Mouse (Mus musculus) limb, embryonic 11.5 days (tissue): ENCODE results near the gene Hadh. TPM values are rescaled to one million over a fixed set of nuclear protein-coding genes. Genes with fewer than 3 reads are reported as not detected.

Experiments
- ATAC-seq: fragments of 200-750 bp; cut with Nextera tagmentation; 2 replicates; pipeline ENCODE4 v1.8.0; 2017; ENCODE audit warnings: low read depth; ENCODE audit not compliant: insufficient number of reproducible peaks, low FRiP score, low TSS enrichment
- DNase-seq: peaks from one replicate; pipeline ENCODE4 v3.0.0-alpha.2; 2015; ENCODE audit warnings: low spot score
- H3K27ac ChIP-seq: fragments of 300-500 bp; sonication (generic); replicated peaks from 2 replicates; pipeline ENCODE4 v1.5.1; 2014; ENCODE audit warnings: low read depth, mild to moderate bottlenecking, low read length
- H3K27me3 ChIP-seq: fragments of 300-500 bp; sonication (generic); 2 replicates; pipeline ENCODE4 v1.6.1; 2014; ENCODE audit warnings: mild to moderate bottlenecking, low read length, mixed read lengths; ENCODE audit not compliant: control insufficient read depth, insufficient read depth
- H3K36me3 ChIP-seq: fragments of 300-500 bp; sonication (generic); 2 replicates; pipeline ENCODE4 v1.6.1; 2014; ENCODE audit warnings: mild to moderate bottlenecking, low read length, moderate library complexity, mixed read lengths; ENCODE audit not compliant: control insufficient read depth, insufficient read depth
- H3K4me1 ChIP-seq: fragments of 300-500 bp; sonication (generic); 2 replicates; pipeline ENCODE4 v1.6.1; 2014; ENCODE audit warnings: low read length, mixed read lengths; ENCODE audit not compliant: control insufficient read depth, insufficient read depth
- H3K4me2 ChIP-seq: fragments of 300-500 bp; sonication (generic); 2 replicates; pipeline ENCODE4 v1.6.1; 2014; ENCODE audit warnings: low read depth, mild to moderate bottlenecking, moderate library complexity; ENCODE audit not compliant: severe bottlenecking
- H3K4me3 ChIP-seq: fragments of 300-500 bp; sonication (generic); 2 replicates; pipeline ENCODE4 v1.5.1; 2014; ENCODE audit warnings: low read depth, low read length
- H3K9ac ChIP-seq: fragments of 300-500 bp; sonication (generic); 2 replicates; pipeline ENCODE4 v1.6.1; 2014; ENCODE audit warnings: mild to moderate bottlenecking, low read length
- H3K9me3 ChIP-seq: fragments of 300-500 bp; sonication (generic); 2 replicates; pipeline ENCODE4 v1.6.1; 2016; ENCODE audit warnings: low read length; ENCODE audit not compliant: control insufficient read depth
- WGBS: fragments of 180-500 bp; shearing (Covaris S2); extraction: QIAGEN DNeasy Blood & Tissue Kit; methylation state at CpG from one replicate; pipeline ENCODE4 v1.1.7; 2014; 5-methylcytosine and 5-hydroxymethylcytosine counted together
- polyA plus RNA-seq: library from polyadenylated mRNA; unstranded; fragments of >200 nt; fragmentation: Nextera tagmentation; extraction: Ambion mirVana; gene quantifications from 2 replicates; pipeline ENCODE4 v1.2.1, GENCODE M21; 2014

Hadh gene
- polyA plus RNA-seq, 1 experiment from 2014 or later = 114 TPM

- no peak for ATAC-seq
- DNase-seq = no peak
- no peak overlapping the region for H3K9ac ChIP-seq
- H3K4me1 ChIP-seq = peaks cover 8% of the 10 kb centered on the region
- WGBS = 27% methylated on average over 7 of the region's 7 CpGs
- no peak overlapping the region for H3K4me2 ChIP-seq
- H3K4me3 ChIP-seq = no peak overlapping the region
- peaks cover 6% of the 10 kb centered on the region; the same call in 1 of the 2 replicates for H3K36me3 ChIP-seq
- no peaks in the 10 kb centered on the region for H3K27me3 ChIP-seq
- H3K9me3 ChIP-seq = no peaks in the 10 kb centered on the region
- no peak overlapping the region for H3K27ac ChIP-seq
Observed at GRCm38 (mm10) chr3:131202311-131202710, 69.6 kb downstream of the Hadh start.

DNA sequence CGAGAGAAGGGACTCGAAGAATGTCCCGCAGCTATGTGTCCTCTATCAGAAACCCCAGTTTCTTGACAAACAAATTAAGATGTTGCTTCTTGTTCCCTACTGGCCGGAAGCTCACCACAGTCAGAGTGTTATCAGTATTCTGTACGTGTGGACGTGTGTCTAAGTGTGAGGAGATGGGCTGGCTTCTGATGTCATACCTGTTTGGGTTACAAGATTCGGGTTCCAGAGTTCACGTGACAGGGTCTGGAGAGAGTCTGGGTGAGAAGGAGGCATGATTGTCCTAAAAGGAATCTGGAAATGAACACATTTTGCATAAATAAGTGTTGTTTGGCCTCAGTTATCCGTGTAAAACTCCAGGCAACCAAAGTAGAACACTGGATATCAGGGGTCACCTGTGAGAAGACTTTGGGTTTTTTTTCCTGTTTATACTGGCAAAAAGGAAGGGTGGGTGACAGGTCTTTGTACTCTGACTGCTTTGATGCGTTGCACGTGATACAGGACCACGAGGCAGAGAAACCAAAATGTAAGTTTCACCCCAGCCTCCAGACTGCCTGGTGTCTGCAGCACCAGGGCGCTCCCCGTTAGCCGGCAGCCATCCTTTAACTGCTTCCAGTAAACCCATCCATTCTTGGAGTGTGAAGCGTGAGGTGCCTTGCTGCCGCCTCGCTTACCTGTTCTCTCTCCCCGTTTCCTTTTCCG is 72.2 kb downstream of the Hadh start:
- Histone ChIP-seq H3K27ac (no peak overlapping the region), H3K36me3 (peaks cover 4% of the 10 kb centered on the region; the same call in 1 of the 2 replicates), H3K9ac (no peak overlapping the region), H3K4me1 (peaks cover 16% of the 10 kb centered on the region), H3K4me3 (no peak overlapping the region), H3K4me2 (no peak overlapping the region), H3K9me3 (no peaks in the 10 kb centered on the region), H3K27me3 (no peaks in the 10 kb centered on the region)
- ATAC-seq (no peak), DNase-seq (no peak)
- 82% methylated on average over 20 of the region's 20 CpGs for WGBS

DNA sequence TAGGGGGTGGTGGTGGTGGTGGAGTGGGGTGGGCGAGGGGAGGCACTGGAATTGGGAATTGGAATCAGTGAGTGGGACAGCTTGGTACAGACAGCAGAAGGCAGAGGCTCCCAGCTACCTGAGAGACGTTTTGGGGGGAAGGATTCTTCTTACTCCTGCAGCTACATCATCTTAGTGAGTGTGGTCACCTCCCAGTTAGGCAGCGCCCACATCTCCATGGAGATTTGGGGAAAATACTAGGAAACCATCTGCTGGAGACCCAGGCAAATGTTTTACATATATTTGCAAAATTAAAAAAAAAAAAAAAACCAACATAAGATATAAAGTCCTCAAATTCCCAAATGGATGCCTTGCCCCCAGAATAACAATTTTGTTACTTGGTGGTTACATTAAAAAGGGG is 72.9 kb downstream of the Hadh start:
- Histone ChIP-seq H3K4me3 (no peak overlapping the region), H3K27ac (no peak overlapping the region), H3K9me3 (no peaks in the 10 kb centered on the region), H3K4me1 (peaks cover 16% of the 10 kb centered on the region), H3K36me3 (peaks cover under 1% of the 10 kb centered on the region; the same call in 1 of the 2 replicates), H3K27me3 (no peaks in the 10 kb centered on the region), H3K4me2 (no peak overlapping the region), H3K9ac (no peak overlapping the region)
- no peak for DNase-seq
- ATAC-seq = no peak
- WGBS = 85% methylated on average over 3 of the region's 3 CpGs

DNA sequence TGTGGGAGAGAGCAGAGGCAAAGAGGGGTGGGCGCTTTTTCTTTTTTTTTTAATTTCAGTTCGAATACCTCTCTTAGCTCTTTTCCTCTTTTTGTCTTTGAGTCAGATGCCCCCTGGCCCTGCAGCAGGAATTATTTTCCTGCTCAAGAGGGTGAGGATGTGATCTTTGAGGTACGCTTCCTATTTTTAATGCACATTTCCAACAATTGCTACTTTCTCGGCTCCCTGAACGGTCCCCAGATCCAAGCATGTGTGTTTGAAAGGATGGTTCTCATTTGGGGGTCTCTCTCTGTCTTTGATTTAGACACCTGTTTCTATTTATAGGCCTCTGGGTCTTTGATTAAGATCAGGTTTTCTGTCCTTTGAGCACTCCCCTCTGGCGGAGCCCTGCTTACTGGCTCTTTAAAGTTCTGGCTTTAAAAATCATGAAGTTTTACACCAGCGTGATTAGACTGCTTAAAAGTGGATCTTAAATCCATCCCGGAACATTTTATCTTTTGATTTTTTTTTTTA is 75.3 kb downstream of the Hadh start:
- ATAC-seq (no peak), DNase-seq (peak; percentile 40)
- Histone ChIP-seq H3K9me3 (no peaks in the 10 kb centered on the region), H3K4me3 (no peak overlapping the region), H3K36me3 (no peaks in the 10 kb centered on the region), H3K9ac (no peak overlapping the region), H3K4me1 (peaks cover 8% of the 10 kb centered on the region; the same call in 1 of the 2 replicates), H3K27ac (no peak overlapping the region), H3K4me2 (no peak overlapping the region), H3K27me3 (no peaks in the 10 kb centered on the region)
- 19% methylated on average over 8 of the region's 8 CpGs for WGBS

- Histone ChIP-seq H3K4me1 (peaks cover 8% of the 10 kb centered on the region; the same call in 1 of the 2 replicates), H3K4me2 (no peak overlapping the region), H3K27ac (no peak overlapping the region), H3K9me3 (no peaks in the 10 kb centered on the region), H3K9ac (no peak overlapping the region), H3K4me3 (no peak overlapping the region), H3K36me3 (no peaks in the 10 kb centered on the region), H3K27me3 (no peaks in the 10 kb centered on the region)
- DNase-seq (no peak), ATAC-seq (0 out of 2 replicates have a peak, but pooled peaks have one; percentile 6)
- 45% methylated on average over 10 of the region's 10 CpGs for WGBS
Observed at GRCm38 (mm10) chr3:131196050-131196449, 75.9 kb downstream of the Hadh start.

GRCm38 (mm10) chr3:131191454-131191853 is 80.4 kb downstream of the Hadh start:
- Histone ChIP-seq H3K27ac (no peak overlapping the region), H3K27me3 (no peaks in the 10 kb centered on the region), H3K9ac (no peak overlapping the region), H3K9me3 (no peaks in the 10 kb centered on the region), H3K4me1 (peaks cover 6% of the 10 kb centered on the region; the same call in 1 of the 2 replicates), H3K4me3 (no peak overlapping the region), H3K4me2 (no peak overlapping the region), H3K36me3 (0 out of 2 replicates have a peak, but pooled peaks cover 2% of the 10 kb centered on the region)
- WGBS = 93% methylated on average over 7 of the region's 7 CpGs
- ATAC-seq (no peak), DNase-seq (no peak)

- DNase-seq = no peak
- no peak for ATAC-seq
- WGBS = 85% methylated on average over 19 of the region's 19 CpGs
- Histone ChIP-seq H3K27ac (no peak overlapping the region), H3K9me3 (no peaks in the 10 kb centered on the region), H3K36me3 (0 out of 2 replicates have a peak, but pooled peaks cover 2% of the 10 kb centered on the region), H3K4me1 (no peaks in the 10 kb centered on the region; the same call in 1 of the 2 replicates), H3K4me2 (no peak overlapping the region), H3K9ac (no peak overlapping the region), H3K4me3 (no peak overlapping the region), H3K27me3 (no peaks in the 10 kb centered on the region)
Observed at GRCm38 (mm10) chr3:131190671-131191367, 81.1 kb downstream of the Hadh start.

- no peak for DNase-seq
- no peaks in the 10 kb centered on the region for H3K4me1 ChIP-seq
- no peak overlapping the region for H3K4me2 ChIP-seq
- WGBS = 71% methylated on average over 11 of the region's 11 CpGs
- H3K9me3 ChIP-seq = no peaks in the 10 kb centered on the region
- no peak for ATAC-seq
- H3K27ac ChIP-seq = no peak overlapping the region
- H3K36me3 ChIP-seq = 0 out of 2 replicates have a peak, but pooled peaks cover 2% of the 10 kb centered on the region
- H3K4me3 ChIP-seq = no peak overlapping the region
- H3K9ac ChIP-seq = no peak overlapping the region
- no peaks in the 10 kb centered on the region for H3K27me3 ChIP-seq
Observed at GRCm38 (mm10) chr3:131190239-131190638, 81.7 kb downstream of the Hadh start.
